Mouse (Mus musculus) urinary bladder, adult 18-20 months (tissue): ENCODE results near the gene Htt.

Experiments
- DNase-seq, 2 experiments: peaks; one replicate each; pipeline ENCODE4 v3.0.0; 2022; ENCODE audit warnings: low spot score in 2 of 2, mixed read lengths in 2 of 2

Gene Htt

GRCm38 (mm10) chr5:34889252-34889651 is 127.7 kb downstream of the Htt start:
- no peak for DNase-seq

- DNase-seq, result no peak
These were observed 135.3 kb downstream of the Htt start for GRCm38 (mm10) chr5:34896697-34897453.

GRCm38 (mm10) chr5:34899787-34900469 is 138.4 kb downstream of the Htt start:
- no peak for DNase-seq

GRCm38 (mm10) chr5:34902371-34902770 is 140.8 kb downstream of the Htt start:
- DNase-seq, result no peak

- peak; percentile 35 to 68 for DNase-seq
These were observed 141.4 kb downstream of the Htt start for GRCm38 (mm10) chr5:34902811-34903385.

- DNase-seq, result no peak
These were observed 142.9 kb downstream of the Htt start for GRCm38 (mm10) chr5:34904412-34904811.

GRCm38 (mm10) chr5:34907230-34907629 is 145.7 kb downstream of the Htt start:
- DNase-seq, result no peak

- peak in 1 of 2 experiments; percentile 13 for DNase-seq
These were observed 146.6 kb downstream of the Htt start, which contains the start of gene Msantd1 for GRCm38 (mm10) chr5:34907910-34908725. Gene Msantd1 (plus strand): TSS chr5:34908012.

- peak; percentile 18 to 39 for DNase-seq
These were observed 147.4 kb downstream of the Htt start for GRCm38 (mm10) chr5:34908726-34909633.

- no peak for DNase-seq
These were observed 148.3 kb downstream of the Htt start for GRCm38 (mm10) chr5:34909634-34910503.

- no peak for DNase-seq
These were observed 148.9 kb downstream of the Htt start for GRCm38 (mm10) chr5:34910504-34910815.

GRCm38 (mm10) chr5:34915801-34916200 is 154.3 kb downstream of the Htt start:
- DNase-seq, result peak; percentile 40 to 49

- DNase-seq, result no peak
These were observed 155.7 kb downstream of the Htt start for GRCm38 (mm10) chr5:34917234-34917655.

GRCm38 (mm10) chr5:34918785-34919184 is 157.2 kb downstream of the Htt start:
- DNase-seq, result no peak

GRCm38 (mm10) chr5:34922531-34922930 is 161.0 kb downstream of the Htt start:
- DNase-seq, result no peak

- DNase-seq, result no peak
These were observed 162.4 kb downstream of the Htt start for GRCm38 (mm10) chr5:34923920-34924319.

- DNase-seq, result no peak
These were observed 163.0 kb downstream of the Htt start for GRCm38 (mm10) chr5:34924519-34924918.

GRCm38 (mm10) chr5:34927648-34928047 is 166.1 kb downstream of the Htt start:
- no peak for DNase-seq

- DNase-seq, result no peak
These were observed 168.8 kb downstream of the Htt start for GRCm38 (mm10) chr5:34930151-34930975.
